Mouse (Mus musculus) thymus, postnatal 14 days (tissue): ENCODE measurements at regions not wholly inside any gene's neighbourhood (a gene's known extent, or its start where the extent isn't known, plus 50 kb on each side); places are given as distances from the start of the nearest gene placed in this dataset.

ENCODE experiments used
- DNase-seq: peaks from one replicate; pipeline ENCODE4 v3.0.0; 2021

GRCm38 (mm10) chr6:52368734-52369412, 55.6 kb downstream of the Evx1 start:
- DNase-seq: no peak

GRCm38 (mm10) chr6:52370806-52371360, 57.6 kb downstream of the Evx1 start:
- DNase-seq: no peak

- no peak for DNase-seq
Measured at GRCm38 (mm10) chr6:52379146-52379545, 65.8 kb downstream of the Evx1 start.

GRCm38 (mm10) chr6:52379588-52379987, 66.3 kb downstream of the Evx1 start:
- DNase-seq: no peak

GRCm38 (mm10) chr6:52385044-52385443, 71.7 kb downstream of the Evx1 start:
- DNase-seq: no peak

GRCm38 (mm10) chr6:52401404-52401803, 88.1 kb downstream of the Evx1 start:
- no peak for DNase-seq

- no peak for DNase-seq
Measured at GRCm38 (mm10) chr6:52409991-52410390, 96.7 kb downstream of the Evx1 start.

GRCm38 (mm10) chr6:52410711-52411110, 97.4 kb downstream of the Evx1 start:
- DNase-seq: no peak

- no peak for DNase-seq
Measured at GRCm38 (mm10) chr6:52411302-52411701, 98.0 kb downstream of the Evx1 start.

GRCm38 (mm10) chr6:52413639-52414038, 100.3 kb downstream of the Evx1 start:
- no peak for DNase-seq

- DNase-seq: no peak
Measured at GRCm38 (mm10) chr6:52415341-52415946, 102.1 kb downstream of the Evx1 start.

- no peak for DNase-seq
Measured at GRCm38 (mm10) chr6:52416491-52416890, 103.2 kb downstream of the Evx1 start.

GRCm38 (mm10) chr6:52417439-52418124, 104.3 kb downstream of the Evx1 start:
- no peak for DNase-seq

- DNase-seq: no peak
Measured at GRCm38 (mm10) chr6:52418451-52419170, 105.3 kb downstream of the Evx1 start.

GRCm38 (mm10) chr6:52420276-52420970, 107.1 kb downstream of the Evx1 start:
- no peak for DNase-seq

GRCm38 (mm10) chr6:52421771-52422170, 108.5 kb downstream of the Evx1 start:
- no peak for DNase-seq

GRCm38 (mm10) chr6:52422686-52423085, 109.4 kb downstream of the Evx1 start:
- no peak for DNase-seq

- DNase-seq: no peak
Measured at GRCm38 (mm10) chr6:52423581-52424107, 110.3 kb downstream of the Evx1 start.

- DNase-seq: no peak
Measured at GRCm38 (mm10) chr6:52424440-52424839, 111.1 kb downstream of the Evx1 start.

GRCm38 (mm10) chr6:52425082-52425481, 111.8 kb downstream of the Evx1 start:
- no peak for DNase-seq

- DNase-seq: no peak
Measured at GRCm38 (mm10) chr6:52428489-52429203, 115.3 kb downstream of the Evx1 start.

GRCm38 (mm10) chr6:52429204-52429552, 115.9 kb downstream of the Evx1 start:
- no peak for DNase-seq
